Mouse (Mus musculus): ENCODE data around the gene Gm28576.
"Not testable (repeated sequence)": the region's sequence is repeated elsewhere in the genome, so short reads cannot be mapped to it uniquely, and the experiment has no call there.

Gm28576 gene

GRCm38 (mm10) chrY:7722641-7723040 lies at the start of gene Gm28576:
Gene Gm28576 (plus strand): TSS chrY:7722941.
- not testable (repeated sequence) for DNase-seq (ENCODE audit: low spot score in 2 of 2)
